Mouse (Mus musculus) myocyte (in vitro differentiated cells): Measurements from ENCODE around the gene Ptges2.

Experiments used
- CEBPB ChIP-seq: IDR thresholded peaks from 2 replicates; pipeline ENCODE4 v1.6.1; 2011; ENCODE audit warnings: mild to moderate bottlenecking, moderate library complexity; ENCODE audit not compliant: poor library complexity, insufficient read depth, severe bottlenecking
- E2F4 ChIP-seq: IDR thresholded peaks from one replicate; pipeline ENCODE4 v1.6.1; 2011; ENCODE audit warnings: mild to moderate bottlenecking, control low read depth, moderate library complexity; ENCODE audit not compliant: insufficient read depth
- MAX ChIP-seq: IDR thresholded peaks from one replicate; pipeline ENCODE4 v1.6.1; 2011; ENCODE audit warnings: low read depth, mild to moderate bottlenecking, control low read depth
- MYOD1 ChIP-seq, 3 experiments: IDR thresholded peaks; one replicate each; pipeline ENCODE4 v1.6.1; 2011; ENCODE audit warnings: control low read depth in 2 of 3, low read depth in 2 of 3, mild to moderate bottlenecking in 2 of 3, moderate library complexity in 1 of 3; ENCODE audit not compliant: insufficient read length in 2 of 3, control insufficient read depth in 1 of 3
- MYOG ChIP-seq, 3 experiments: IDR thresholded peaks; one replicate each; pipeline ENCODE4 v1.6.1; 2011; ENCODE audit warnings: control low read depth in 2 of 3, low read depth in 2 of 3, mild to moderate bottlenecking in 2 of 3; ENCODE audit not compliant: insufficient read length in 2 of 3, control insufficient read depth in 1 of 3, insufficient read depth in 1 of 3
- POLR2A ChIP-seq: IDR thresholded peaks from one replicate; pipeline ENCODE4 v1.6.1; 2011; ENCODE audit warnings: low read depth, mild to moderate bottlenecking, control low read depth, moderate library complexity; ENCODE audit not compliant: insufficient read length
- POLR2AphosphoS2 ChIP-seq: IDR thresholded peaks from one replicate; pipeline ENCODE4 v1.6.1; 2011; ENCODE audit warnings: low read depth, control low read depth; ENCODE audit not compliant: insufficient read length
- REST ChIP-seq: IDR thresholded peaks from one replicate; pipeline ENCODE4 v1.6.1; 2011; ENCODE audit warnings: mild to moderate bottlenecking, control low read depth, moderate library complexity; ENCODE audit not compliant: insufficient read depth, insufficient read length
- SRF ChIP-seq: IDR thresholded peaks from one replicate; pipeline ENCODE4 v1.6.1; 2011; ENCODE audit warnings: low read depth; ENCODE audit not compliant: control insufficient read depth, insufficient read length
- TCF12 ChIP-seq: IDR thresholded peaks from one replicate; pipeline ENCODE4 v1.6.1; 2011; ENCODE audit warnings: mild to moderate bottlenecking, control low read depth; ENCODE audit not compliant: poor library complexity, insufficient read depth, severe bottlenecking
- USF1 ChIP-seq: IDR thresholded peaks from one replicate; pipeline ENCODE4 v1.6.1; 2011; ENCODE audit warnings: low read depth, mild to moderate bottlenecking, control low read depth, moderate library complexity

- no peak for TF ChIP-seq USF1
- TF ChIP-seq POLR2A = no peak
- TF ChIP-seq POLR2AphosphoS2 = no peak
- TF ChIP-seq CEBPB = no peak
- no peak for TF ChIP-seq MAX
- no peak for TF ChIP-seq TCF12
- TF ChIP-seq MYOD1 (IDR thresholded peaks at IDR 0.05; ENCODE audit: control insufficient read depth in 1 of 3, insufficient read length in 2 of 3, low read depth in 2 of 3) = no peak
- TF ChIP-seq MYOG (IDR thresholded peaks at IDR 0.05; ENCODE audit: control insufficient read depth in 1 of 3, insufficient read depth in 1 of 3, insufficient read length in 2 of 3, low read depth in 2 of 3) = no peak
- no peak for TF ChIP-seq E2F4
- no peak for TF ChIP-seq SRF
- TF ChIP-seq REST = no peak
Measured at GRCm38 (mm10) chr2:32353836-32354235, 41.9 kb upstream of the Ptges2 start.
